Mouse (Mus musculus) liver, adult 2 months (tissue): Measurements from ENCODE around the gene B4galt5.

Experiments used
- CTCF ChIP-seq: fragments of 200-500 bp; IDR thresholded peaks from 2 replicates; pipeline ENCODE4 v1.5.1; 2011; ENCODE audit warnings: low read depth, low read length, control low read depth
- POLR2A ChIP-seq: fragments of 200-500 bp; IDR thresholded peaks from 2 replicates; pipeline ENCODE4 v1.6.1; 2011; ENCODE audit warnings: low read length, control low read depth; ENCODE audit not compliant: insufficient read depth; ENCODE audit errors: extremely low read depth

DNA sequence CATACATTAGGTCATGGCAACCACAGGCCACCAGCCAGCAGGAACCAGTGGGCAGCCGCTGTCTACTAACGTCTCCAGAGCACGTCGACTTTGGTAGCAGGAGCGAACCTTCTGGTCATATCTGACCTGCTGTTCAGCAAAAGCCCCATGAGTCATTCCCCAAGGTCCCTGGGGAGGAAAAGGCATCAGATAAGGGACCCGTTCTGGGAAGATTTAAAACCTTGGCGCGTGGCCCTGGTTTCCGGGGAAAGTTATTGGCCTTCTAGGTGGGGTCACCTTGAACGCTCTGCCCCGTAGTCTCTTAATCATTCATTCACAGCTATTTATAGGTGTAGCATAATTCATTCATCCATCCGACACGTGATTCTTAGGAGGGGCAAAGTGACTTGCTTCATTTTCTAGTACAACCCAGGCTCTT, 34.7 kb upstream of the B4galt5 start:
- TF ChIP-seq POLR2A (no peak), CTCF (no peak)
